Mouse (Mus musculus) adrenal gland, adult 10 weeks (tissue): ENCODE results near the gene Ccdc124. TPM values are rescaled to one million over a fixed set of nuclear protein-coding genes. Genes with fewer than 3 reads are reported as not detected.

Source experiments
- polyA plus RNA-seq: library from polyadenylated mRNA; stranded (reverse); fragments of 350-450 nt; fragmentation: Illumina TruSeq; extraction: RNeasy Lipid Tissue Mini Kit (QIAGEN cat#74804); gene quantifications from one replicate; pipeline ENCODE4 v1.2.3, GENCODE M21; 2014; ENCODE audit warnings: low read depth, low replicate concordance

The Ccdc124 gene
- not detected for polyA plus RNA-seq

GRCm38 (mm10) chr8:70873364-70873985 lies at the start of gene Ccdc124:
Gene Ccdc124 (minus strand): TSS chr8:70873935.

DNA sequence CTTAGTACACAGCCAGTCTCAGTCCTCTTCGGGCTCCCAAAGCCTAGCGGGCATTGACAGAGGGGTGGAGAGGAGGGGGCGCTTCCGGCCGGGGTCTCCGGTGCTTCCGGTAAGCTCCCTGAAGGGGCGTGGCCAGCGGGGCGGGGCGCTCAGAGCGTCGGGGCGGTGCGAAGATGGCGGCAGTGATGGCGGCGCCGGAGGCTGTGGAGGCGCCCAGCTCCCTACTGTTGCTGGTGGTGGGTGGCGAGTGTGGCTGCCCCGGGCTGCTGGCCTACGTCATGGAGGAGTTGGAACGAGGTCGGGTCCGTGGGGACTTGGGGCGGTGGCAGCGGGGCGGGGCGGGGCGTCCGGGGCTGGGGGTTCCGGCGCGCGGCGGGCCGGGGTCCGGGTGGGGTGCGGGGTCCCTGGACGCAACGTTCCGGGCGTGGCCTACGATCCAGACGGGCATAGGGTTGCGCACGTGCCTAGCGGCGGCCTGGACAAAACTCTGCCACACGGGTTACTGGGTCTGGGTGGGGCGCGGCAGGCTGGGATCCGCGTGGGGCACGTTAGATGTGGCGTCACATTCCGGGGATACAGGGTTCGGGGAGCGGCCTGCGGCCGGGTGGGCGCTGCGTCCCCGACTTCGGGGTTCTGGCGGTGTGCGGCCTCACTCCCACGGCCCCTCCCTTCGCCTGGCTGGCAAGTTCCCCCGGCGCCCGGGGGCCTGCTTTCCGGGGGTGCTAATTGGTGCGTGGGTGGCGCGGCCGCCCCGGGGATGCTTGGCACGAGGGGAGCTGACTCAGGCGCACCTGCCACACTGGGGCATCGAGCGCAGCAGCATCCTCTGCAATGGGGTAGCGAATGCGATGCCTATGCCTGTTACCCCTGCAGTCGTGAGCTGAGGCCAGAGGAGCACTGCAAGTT lies 32.3 kb upstream of the Ccdc124 start, which contains the start of gene Map1s:
Map1s (plus strand) TSS at position 102 of the 906 bp plus-strand sequence.

DNA sequence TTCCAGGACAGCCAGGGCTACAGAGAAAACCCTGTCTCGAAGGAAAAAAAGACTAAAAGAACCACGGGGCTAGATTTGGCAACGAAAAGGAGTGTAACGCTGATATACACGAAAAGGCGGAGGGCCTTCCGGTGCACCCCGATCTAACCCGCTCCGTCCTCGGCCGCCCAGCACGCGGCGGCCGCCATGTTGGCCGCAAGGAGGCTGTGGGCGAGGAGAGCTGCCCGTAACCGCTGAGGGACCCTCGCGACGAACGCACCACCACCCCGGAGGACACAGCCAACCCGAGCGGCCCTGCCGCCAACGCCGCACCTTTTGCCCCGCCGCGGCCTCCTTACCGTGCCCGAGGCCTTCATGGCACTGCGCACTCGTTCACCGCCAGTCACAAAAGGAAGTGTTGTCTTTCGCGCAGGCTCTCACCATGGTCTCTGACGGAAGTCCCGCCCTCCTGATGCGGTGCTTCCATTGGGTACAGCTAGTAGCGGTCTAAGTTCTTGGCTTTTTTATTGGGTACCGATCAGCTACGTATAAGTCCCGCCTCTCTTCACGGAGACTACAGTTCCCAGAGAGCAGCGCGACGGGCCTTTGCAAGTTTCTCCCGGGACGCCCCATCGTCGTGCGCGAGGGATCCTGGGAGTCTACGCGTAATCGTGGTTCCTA lies 23.4 kb upstream of the Ccdc124 start, which contains the start of gene Rpl18a:
Rpl18a (minus strand) TSS at position 392 of the 660 bp plus-strand sequence.

DNA sequence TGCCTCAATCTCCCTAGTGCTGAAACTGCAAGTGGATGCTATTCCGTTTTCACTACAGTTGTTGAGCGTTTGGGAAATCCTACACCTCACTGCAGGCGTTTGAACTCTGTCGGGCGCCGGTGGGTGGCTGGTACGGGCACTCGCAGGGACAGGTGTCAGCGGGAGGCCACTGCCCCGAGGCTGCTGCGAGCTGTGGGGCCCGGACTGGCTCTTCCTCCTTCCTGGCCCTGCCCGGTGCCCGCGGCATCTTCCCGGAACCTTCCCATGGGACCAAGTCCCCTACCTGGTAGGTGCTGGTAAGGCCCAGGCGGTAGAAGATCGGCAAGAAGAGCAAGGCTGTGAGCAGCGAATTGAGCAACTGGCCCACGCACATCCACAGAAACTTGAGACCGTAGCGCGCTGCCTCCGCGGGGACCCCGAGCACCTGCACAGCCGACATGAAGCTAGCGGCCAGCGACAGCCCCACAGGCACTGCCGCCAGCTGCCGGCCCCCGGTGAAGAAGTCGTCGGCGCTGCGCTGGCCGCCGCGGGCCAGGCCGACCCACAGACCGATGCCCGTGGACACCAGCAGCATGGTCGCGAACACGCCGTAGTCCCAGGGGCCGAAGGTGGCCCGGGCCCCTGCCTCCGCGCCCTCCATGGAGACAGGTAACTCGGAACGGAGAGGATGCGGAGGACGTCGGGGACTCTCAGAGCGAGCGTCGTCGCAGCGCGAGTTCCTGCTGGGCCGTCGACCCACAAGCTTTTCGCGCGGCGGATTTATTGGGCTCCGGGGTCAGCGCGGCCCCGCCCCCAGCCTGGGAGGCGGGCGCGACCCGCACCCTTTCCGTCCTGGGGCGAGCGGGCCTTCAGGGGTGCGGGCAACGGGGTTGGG lies 18.5 kb upstream of the Ccdc124 start, which contains the start of gene Slc5a5:
Slc5a5 (minus strand) TSS at position 736 of the 874 bp plus-strand sequence.

DNA sequence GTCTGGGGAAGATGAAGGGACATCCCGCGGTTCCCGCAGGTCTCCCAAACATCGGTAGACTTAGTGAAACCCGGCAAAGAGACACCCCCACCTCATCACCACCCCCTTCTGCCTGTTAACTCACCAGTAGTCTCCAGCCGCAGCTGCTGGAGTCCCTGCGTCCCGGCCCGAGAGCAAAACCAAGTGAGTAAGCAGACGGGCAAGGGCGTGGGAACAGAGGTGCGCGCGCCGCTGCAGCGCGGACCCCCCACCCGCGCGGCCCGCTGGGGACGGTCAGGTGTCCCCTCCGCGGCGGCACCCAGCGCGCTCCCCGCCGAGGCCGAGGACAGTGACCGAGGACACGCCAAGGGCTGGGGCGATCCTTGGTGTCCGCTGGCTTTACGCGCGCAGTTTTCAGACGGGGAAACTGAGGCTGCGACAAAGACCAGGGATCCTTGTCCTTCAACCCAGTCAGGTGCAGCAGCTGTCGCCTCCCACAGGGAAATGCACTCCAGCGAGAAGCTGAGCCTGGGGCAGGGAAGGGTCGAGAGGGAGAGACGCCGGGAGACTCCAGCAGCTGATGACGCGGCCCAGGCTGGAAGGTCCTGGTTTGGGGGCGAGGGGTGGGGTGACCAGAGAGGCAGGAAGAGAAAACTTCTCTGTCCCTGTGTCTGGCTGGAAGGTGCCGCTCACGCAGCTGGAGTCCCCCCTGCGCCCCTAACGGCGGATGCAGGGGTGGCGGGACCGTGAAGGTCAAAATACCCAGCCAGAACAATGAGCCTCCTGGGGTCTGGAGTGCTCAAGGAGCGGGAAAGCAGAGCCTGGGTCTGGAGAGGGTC lies 10.7 kb downstream of the Ccdc124 start, which contains the start of gene Kcnn1:
Kcnn1 (minus strand) TSS at position 435 of the 818 bp plus-strand sequence.

GRCm38 (mm10) chr8:70839408-70840351 lies 34.1 kb downstream of the Ccdc124 start, which contains the start of gene Arrdc2:
Gene Arrdc2 (minus strand): TSS chr8:70839720.

Other genes starting within 250 kb of the Ccdc124 start
- not detected for gene Gdf15, start 241.5 kb downstream of the Ccdc124 start, polyA plus RNA-seq
- 55.2 TPM for gene Pgpep1, start 213.5 kb downstream of the Ccdc124 start, polyA plus RNA-seq
- gene Lsm4, start 200.7 kb downstream of the Ccdc124 start, polyA plus RNA-seq = not detected
- gene Jund, start 175.0 kb downstream of the Ccdc124 start, polyA plus RNA-seq = 24.6 TPM
- not detected for gene Iqcn, start 170.5 kb downstream of the Ccdc124 start, polyA plus RNA-seq
- not detected for gene Gm3336, start 155.4 kb downstream of the Ccdc124 start, polyA plus RNA-seq
- gene Pde4c, start 150.2 kb downstream of the Ccdc124 start, polyA plus RNA-seq = not detected
- gene Rab3a, start 119.3 kb downstream of the Ccdc124 start, polyA plus RNA-seq = 12.3 TPM
- 2.2 TPM for gene Mpv17l2, start 113.0 kb downstream of the Ccdc124 start, polyA plus RNA-seq
- 1.9 TPM for gene Pik3r2, start 97.2 kb downstream of the Ccdc124 start, polyA plus RNA-seq
- 1.5 TPM for gene Mast3, start 68.9 kb downstream of the Ccdc124 start, polyA plus RNA-seq
- not detected for gene Il12rb1, start 65.5 kb downstream of the Ccdc124 start, polyA plus RNA-seq
- gene Arrdc2, start 34.2 kb downstream of the Ccdc124 start, polyA plus RNA-seq = 1.5 TPM
- gene Kcnn1, start 10.7 kb downstream of the Ccdc124 start, polyA plus RNA-seq = 0.47 TPM
- gene Slc5a5, start 18.8 kb upstream of the Ccdc124 start, polyA plus RNA-seq = not detected
- 46.7 TPM for gene Rpl18a, start 23.5 kb upstream of the Ccdc124 start, polyA plus RNA-seq
- 1.6 TPM for gene Map1s, start 32.0 kb upstream of the Ccdc124 start, polyA plus RNA-seq